Mouse (Mus musculus) frontal cortex, adult 2 months (tissue): ENCODE results near the gene Abca6. TPM values are rescaled to one million over a fixed set of nuclear protein-coding genes. Genes with fewer than 3 reads are reported as not detected.

Experiments used
- DNase-seq, 2 experiments: peaks; one replicate each; pipeline ENCODE4 v3.0.0; 2022; ENCODE audit warnings: low spot score in 1 of 2; ENCODE audit errors: extremely low spot score in 1 of 2
- polyA plus RNA-seq: library from polyadenylated mRNA; depleted of rRNA; stranded (reverse); fragments of >200 nt; gene quantifications from 2 replicates; pipeline ENCODE4 v1.2.3, GENCODE M21; 2012; rRNA removed

The Abca6 gene
- 0.86 and 0.90 TPM in 2 replicates for polyA plus RNA-seq

DNA sequence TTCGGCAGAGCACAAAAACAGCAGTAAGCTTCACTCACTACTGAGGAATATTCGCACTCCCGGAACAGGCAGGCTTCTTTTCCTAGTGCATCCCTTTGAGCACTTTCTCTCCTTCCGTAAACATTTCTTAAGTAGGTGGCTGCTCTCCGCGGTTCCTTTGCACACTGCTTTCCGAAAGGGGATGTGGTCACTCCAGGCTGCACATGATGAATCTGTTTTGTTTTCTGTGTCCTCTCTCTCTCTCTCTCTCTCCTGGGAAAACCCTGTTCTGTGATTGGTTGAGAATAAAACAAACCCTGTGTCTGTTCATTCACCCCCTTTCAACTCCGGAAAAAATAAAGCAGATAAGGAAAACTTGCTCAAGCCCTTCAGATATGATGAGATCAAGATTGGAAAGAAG is at the start of gene Abca6:
Gene Abca6, minus strand, starts transcription at position 243 of the 400 bp plus-strand sequence.
- DNase-seq: peak in 1 of 2 experiments; percentile 22

DNA sequence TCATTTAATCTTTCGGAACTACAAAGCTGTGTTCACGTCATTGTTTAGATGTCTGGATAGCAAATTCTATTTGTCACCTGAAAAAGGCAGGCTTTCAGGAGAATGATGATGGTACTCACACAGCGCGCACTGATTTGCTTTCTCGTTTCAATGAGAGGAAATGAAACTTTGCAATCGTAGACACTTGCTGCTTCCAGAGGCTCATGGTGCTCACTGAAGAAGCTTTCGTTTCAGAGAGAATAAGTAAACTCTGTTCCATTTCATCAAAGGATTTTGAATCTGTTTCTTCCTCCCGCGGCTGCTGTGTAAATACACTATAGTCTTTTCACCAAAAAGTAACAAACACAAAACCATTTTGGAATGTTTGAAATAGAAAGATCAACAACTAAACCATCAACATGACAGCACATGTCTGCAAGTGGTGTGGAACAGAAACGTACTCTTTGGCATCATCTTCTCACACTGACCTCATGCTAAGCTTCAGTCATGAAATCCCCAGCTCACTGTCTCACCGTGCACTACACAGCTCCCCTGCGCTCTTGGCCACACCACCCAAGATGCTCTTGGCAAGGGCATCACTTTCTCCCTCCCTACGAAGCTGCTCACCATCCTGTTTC is 46.4 kb upstream of the Abca6 start:
- DNase-seq: no peak

DNA sequence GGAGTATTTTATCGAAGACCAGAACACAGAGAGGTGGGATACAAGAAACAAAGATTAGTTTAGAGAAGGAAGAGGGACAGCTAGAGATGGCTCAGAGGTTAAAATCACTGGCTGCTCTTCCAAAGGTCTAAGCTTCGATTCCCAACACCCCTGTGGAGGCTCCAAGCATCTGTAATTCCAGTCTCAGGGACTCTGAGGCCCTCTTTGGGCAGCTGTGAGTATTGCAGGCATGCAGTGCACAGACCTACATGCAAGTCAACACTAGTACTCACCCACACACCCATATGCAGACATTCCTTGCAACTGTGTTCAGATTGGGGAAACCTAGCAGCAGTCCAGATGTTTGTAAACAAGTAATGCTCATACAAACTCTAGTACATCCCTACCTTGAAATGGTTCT is 39.0 kb upstream of the Abca6 start:
- DNase-seq: no peak

DNA sequence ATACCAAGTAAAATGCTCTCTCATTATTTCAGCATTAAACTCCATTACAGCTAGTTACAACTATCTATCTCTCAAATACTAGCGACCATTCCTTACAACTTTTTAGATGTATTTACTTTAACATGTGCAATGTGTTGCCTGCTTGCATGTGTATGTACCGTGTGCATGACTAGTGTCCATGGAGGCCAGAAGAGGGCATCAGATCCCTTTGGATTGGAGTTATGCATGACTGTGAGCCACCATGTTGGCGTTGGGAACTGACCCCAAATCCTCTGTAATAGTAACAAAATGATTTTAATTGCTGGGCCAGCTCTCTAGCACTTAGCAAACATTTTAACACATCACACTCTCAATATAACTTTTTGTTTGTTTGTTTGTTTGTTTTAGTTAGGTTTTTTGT is 36.8 kb upstream of the Abca6 start:
- no peak for DNase-seq

DNA sequence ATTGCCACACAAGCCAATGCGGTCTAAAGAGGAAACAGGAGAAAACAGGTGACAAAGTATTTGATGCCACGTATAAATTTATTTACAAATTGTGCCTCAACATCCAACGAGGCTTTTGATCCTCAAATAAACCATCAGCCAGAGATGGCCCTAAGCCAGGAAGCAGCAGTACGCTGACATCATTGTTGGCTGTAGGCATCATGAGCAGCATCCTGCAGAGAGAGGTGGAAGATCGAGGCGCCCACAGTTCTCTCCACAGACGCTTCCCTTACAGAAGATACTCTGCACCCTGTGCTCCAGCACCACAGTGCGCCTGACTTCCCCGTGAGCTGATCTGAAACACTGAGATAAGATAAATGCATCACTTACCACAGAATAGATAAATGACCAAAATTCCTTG is 36.1 kb upstream of the Abca6 start:
- peak in 1 of 2 experiments; percentile 10 for DNase-seq

DNA sequence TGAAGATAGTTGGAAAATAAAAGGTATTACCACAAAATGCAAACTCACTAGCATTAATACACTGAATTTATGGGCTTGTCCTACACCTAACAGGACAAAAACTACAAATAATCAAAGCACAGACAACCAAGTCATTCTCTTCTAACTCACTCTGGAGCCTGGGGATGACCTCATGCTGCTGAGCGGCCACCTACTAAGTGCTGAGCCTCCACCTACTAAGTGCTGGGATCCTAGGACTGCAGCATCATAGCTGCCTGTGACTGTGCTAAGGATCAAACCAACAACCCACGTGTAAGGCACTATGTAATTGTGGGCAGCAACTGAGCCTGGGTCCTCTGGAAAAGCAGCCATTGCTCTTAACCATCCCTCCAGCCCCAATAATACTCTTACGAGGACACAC is 34.8 kb upstream of the Abca6 start:
- DNase-seq: no peak

DNA sequence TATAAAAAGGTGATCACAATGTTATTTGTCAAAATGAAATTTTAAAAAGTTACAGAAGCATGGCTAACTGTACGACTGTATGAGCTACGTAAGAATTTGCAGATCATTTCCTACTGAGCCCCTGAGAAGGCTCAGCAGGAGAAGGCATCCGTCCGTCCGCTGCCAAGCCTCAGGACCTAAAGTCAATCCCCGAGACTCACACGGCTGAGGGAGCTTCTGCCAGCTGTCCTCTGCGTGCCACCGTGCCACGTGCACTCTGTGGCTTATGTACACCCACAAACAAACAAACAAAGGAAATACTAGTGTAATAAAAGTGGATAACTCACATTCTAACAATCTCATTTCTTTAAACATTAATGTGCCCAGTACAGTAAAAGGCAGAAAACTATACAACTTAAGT is 33.3 kb upstream of the Abca6 start:
- DNase-seq: no peak

DNA sequence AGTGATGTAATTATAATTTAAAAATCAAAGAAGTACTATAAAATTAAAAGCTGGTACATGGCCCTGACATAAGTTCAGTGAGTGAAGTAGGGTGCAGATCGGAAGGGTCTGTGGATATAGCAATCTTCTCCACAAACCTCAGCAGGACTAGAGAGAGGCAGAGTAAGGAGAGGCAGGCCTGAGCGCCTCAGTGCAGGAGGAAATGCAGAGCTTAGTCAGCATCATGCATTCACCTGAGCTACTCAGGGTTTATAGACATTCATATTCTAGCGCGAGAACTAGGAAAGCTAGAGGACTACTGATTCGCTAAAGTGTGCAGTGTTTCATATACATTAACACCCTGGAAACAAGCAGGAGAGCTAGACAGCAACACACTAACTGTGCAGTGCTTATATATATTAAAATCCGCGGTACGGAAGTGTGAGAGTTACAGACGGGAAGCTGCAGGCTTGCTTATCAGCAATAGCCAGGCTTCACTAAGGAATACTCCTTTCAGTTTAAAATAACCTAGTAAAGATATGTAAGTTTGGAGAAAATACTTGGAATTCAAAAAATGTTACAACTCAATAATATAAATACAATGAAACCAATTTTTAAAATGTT is 32.7 kb upstream of the Abca6 start:
- no peak for DNase-seq

DNA sequence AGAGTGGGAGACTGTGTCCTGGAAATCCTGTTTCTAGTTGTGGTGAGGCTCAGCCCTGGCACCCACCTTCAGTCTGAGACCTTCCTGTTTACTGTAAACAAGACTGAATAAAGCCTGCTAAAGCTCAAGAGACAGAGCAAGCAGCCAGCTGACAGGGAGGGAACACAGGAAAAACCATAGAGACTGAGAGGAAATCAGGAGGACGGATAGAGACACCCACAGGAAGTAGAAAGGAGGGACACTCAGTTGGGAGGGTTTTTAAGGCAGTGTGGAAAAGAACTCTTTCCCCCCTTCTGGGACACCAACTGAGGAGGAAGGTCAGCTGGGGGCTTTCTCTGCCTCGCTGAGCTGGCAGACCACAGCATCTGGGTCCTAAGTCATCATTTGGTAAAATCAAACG is 23.2 kb upstream of the Abca6 start:
- DNase-seq: no peak

DNA sequence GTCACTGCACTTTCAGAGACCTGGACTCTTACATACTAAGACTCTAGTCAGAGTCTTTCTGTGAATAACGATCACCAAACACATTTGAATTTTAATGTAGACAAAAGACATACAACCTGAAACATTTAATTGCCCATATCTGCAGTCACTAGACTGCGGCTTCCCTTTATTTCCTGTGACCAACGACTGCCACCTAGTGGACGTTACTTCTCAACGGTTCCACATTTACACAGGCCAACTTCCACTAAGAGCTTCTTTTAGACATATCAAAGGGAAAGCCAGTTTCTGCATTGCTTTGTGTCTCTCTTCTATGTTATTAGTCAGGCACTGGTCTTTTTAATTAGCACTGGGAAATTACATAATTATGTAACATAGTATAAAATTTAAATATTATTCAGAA is 20.2 kb upstream of the Abca6 start:
- peak; percentile 30 to 83 for DNase-seq

DNA sequence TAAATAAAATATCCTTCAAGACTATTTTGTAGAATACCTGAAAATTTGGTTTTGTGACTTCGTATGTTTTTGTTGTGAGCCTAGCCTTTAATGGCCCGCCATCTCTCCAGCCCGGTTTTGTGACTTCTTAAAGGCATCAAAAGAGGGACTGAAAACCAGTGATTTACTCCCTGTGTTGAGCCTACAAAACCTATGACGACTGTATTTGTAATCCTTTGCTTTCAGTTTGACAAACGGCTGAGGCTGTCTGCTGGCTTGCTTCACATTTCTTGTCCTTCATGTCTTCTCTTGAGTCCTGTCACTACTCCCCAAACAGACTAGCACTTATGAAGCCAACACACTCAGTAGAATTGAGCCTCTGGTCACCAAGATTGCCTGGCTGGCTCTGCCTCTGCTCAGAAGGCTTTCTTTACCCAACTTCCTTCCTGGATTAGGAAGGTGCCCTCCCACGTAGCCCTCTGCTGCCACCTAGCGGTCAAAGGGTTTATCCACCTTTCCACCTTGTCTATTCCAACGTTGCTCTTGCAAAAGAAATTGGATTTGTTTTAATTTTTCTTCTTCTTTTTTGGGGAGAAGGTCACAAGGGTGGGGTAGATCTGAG is 16.8 kb upstream of the Abca6 start:
- DNase-seq: peak; percentile 40 to 90

DNA sequence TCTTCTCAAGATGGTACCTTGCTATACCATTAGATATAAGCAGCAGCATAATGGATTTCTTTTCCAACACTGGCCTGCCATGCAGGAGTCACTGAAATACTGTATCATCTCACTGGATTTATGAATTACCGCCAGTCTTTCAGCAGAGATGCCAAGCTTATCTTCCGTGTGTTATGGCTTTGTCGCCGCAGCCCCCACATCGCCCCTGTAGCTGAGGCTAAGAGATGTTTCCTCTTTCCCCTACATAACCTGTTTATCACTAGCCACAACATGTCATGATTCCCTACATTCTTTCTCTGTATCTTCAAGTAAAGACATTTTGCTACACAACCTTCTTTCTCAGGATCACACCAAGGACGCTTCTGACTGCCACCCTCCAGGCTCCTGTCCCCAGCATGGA is 15.7 kb upstream of the Abca6 start:
- DNase-seq: no peak

DNA sequence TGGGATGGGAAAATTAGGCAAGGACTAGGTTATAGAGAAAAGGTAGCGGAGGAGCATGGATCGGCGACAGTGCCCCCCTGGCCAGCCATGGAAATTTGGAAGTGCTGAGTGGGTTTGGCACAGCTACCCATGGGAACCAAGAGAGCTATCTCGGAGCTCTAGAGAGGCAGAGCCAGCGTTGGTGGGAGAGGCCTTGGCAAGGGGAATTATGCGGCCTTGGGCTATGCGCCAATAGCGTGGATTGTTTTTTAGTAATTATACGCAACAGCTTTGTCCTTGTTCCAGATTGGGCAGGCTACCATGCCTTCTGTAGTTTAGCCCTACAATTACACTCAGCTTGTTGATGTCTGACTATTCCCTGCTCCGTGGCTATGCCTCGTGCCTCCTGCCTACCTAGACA is 15.2 kb upstream of the Abca6 start:
- no peak for DNase-seq

DNA sequence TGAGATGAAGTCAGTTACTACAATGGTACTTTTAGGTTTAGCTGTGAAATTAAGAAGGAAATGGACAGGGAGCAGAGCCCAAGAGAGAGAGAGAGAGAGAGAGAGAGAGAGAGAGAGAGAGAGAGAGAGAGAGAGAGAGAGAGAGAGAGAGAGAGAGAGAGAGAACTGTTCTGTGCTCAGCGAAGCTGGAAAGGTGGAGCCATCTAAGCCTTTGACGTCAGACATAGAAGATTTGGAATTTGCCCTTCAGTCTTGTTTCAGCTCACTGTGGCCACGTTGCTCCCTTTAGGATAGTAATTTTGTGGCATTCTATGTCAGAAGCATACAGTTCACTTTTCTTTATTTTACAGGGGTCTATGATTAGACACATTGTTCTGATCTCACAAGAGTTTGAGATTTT is 10.3 kb upstream of the Abca6 start:
- no peak for DNase-seq

DNA sequence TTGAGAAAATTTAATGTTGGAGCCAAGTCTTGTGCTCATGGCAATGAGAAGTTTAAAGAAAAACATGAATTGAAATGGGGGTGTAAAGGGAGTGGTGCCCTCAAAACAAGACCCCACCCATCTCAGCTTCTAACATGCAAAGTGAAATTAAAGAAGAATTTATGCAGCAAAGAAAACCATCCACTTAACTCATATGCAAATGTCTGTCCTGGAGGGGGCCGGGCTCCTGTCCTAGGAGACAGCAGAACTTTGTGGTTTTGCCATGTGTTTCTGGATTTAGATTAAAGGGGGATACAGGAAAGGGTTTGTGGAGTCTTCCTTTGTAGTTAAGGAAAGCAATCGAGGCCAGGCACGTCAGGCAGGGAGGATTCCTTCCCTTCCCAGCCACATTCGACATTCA is 6.3 kb upstream of the Abca6 start:
- DNase-seq: no peak

DNA sequence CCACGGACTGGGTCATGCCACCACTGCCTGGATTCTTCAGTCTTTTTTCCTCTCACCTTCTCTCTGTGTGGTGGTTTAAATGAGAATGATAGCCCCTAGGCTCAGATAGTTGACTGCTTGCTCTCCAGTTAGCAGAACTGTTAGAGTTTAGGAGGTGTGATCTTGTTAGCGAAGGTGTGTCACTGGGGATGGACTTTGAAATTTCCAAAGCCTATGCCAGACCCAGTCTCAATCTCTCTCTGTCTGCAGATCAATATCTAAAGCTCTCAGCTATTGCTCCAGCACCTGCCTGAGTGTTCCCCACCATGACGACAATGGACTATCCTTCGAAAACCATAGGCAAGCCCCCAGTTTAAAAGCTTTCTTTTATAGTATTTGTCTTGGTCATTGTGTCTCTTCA is 5.5 kb upstream of the Abca6 start:
- DNase-seq: no peak

DNA sequence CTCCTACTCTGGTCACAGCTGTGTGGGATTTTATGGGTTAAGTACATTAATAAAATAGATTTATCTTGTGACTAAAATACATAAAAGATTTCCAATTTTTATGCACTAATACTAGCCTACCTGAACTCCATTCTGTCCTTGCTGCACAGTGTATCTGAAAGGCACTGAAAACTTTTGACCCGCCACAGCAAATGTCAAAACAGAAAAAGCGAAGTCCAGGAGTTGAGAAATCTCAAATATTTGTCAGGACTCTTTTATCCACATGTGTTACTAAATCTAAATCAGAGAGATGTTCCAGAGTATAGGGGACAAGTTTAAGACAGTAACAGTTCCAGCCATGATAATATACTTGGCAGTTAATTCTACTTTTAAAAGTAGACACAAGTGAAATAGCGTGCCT is 680 bp upstream of the Abca6 start:
- DNase-seq: no peak

DNA sequence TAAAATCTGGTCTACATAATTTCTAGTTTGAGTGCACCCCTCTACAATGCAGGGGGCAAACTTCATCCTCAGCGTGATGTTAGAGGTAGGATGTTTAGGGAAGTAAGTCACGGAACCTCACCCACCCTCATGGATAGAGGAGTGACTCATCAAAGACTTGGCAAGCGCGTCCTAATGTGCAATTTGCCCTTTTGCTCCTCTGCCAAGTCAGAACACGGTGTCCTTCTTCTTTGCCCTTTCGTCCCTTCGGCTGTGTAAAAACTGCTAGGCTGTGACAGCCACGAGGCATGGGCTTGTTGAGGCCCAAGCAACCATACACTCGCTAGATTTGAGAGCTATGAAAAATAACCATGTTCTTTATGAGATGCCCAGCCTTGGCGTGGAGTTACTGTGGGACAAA is 6.8 kb downstream of the Abca6 start:
- DNase-seq: no peak

DNA sequence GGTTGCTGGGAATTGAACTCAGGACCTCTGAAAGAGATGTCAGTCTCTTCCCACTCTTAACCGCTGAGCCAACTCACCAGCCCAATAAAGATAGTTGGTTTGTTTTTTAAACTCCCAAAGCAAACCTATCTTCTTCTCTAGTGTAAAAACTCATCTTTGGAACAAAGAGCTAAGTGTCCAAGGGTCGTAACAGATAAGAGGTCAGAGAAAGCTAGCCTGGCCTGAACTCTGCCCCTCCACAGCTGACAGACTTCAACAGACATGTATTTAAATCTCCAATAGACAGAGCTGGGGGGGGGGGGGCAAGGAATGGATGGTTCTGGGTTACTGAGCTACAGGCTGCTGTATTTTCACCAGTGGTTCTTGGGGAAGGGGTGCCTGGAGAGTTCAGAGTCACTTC is 14.1 kb downstream of the Abca6 start:
- DNase-seq: no peak

DNA sequence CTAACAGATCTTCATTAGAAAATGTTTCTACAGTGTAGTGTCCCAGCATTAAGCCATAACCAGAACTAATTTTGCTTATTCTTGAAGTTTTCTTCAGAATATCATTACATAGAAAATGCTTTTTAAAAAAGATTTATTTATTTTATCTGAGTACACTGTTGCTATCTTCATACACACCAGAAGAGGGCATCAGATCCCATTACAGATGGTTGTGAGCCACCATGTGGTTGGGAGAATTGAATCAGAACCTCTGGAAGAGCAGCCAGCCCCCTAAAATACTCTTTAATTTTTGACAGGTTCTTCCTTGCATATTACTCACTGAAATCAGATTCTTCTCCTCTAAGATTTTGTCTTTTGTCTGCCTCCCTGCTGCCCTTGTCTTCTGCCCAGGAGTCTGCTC is 18.6 kb downstream of the Abca6 start:
- DNase-seq: no peak

DNA sequence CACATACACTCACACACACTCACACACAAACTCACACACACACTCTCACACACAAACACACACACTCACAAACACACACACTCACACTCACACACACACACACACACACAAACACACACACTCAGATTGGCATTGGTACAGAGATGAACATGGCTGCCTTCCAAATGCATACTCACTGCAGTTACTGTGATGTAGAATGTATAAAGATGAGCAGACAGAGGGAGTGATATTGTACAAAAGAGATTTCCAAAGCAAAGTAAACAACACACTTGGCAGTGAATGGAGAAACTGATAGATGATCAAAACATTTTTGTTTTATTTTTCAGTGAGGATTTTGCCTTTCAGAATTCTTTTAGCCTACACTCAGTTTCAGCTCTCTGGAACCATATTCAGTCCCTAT is 34.5 kb downstream of the Abca6 start:
- no peak for DNase-seq

DNA sequence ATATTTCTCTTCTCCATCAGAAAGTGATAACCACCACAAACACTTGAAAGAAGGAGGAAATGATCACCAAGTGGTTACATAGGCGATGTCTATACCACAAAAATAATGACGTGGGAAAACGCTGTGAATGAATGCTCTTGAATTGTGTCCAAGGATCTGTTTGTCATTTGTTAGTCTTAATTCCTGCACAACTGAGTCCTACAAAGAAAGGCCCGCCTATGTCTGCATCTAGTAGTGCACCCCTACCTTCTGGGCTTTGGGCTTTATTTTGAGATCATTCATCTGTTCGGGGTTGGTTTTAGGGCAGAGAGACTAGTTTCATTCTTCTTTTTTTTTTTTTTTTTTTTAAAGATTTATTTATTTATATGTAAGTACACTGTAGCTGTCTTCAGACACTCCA is 47.6 kb downstream of the Abca6 start:
- no peak for DNase-seq
